Mouse (Mus musculus): ENCODE data around the gene Map7d1. TPM values are rescaled to one million over a fixed set of nuclear protein-coding genes. Genes with fewer than 3 reads are reported as not detected.

Gene Map7d1
- polyA plus RNA-seq, 1 experiment = 2.9 TPM

DNA sequence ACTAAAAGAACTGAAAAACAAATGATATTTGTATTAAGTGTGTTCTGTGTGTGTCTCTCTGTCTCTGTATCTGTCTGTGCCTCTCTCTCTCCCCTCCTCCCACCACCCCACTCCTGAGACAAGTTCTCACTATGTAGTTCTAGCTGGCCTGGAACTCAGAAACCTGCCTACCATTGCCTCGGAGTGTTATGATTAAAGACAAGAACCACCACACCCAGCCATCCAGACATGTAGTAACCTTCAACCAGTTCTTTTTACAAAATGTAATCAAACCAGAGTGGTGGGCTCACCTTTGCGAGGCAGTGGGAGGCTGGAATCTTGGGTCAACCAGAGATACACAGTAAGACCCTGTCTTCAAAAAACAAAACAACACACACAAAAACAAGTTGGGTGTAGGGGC is 55.5 kb downstream of the Map7d1 start:
- Histone ChIP-seq H3K4me1 (ENCODE audit: control insufficient read depth) (peaks cover 61% of the 10 kb centered on the region), H3K36me3 (ENCODE audit: control insufficient read depth) (peaks cover 42% of the 10 kb centered on the region)

DNA sequence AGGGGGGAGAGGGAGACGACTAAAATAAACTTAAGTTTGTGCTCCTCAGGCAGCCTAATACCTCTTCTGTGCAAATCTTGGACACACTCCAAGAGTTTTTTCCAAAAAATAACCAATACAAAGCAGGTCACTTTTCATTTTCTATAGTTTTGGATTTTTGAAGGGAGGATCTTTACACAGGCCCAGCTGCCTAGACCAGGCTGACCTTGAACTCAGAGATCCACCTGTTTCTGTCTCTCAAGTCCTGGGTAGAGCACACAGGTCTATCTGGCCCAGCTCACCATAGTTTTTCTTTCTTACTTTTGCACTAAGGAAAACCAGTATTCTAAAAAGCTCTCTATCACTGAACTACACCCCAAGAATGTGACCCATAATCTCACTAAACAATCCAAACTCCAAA is 56.1 kb downstream of the Map7d1 start:
- Histone ChIP-seq H3K9me3 (ENCODE audit: control insufficient read depth, low read length) (no peaks in the 10 kb centered on the region), H3K4me3 (replicated peaks) (peak overlapping the region; percentile 94), H3K27me3 (ENCODE audit: control insufficient read depth) (no peaks in the 10 kb centered on the region), H3K36me3 (ENCODE audit: control insufficient read depth) (peaks cover 46% of the 10 kb centered on the region), H3K4me1 (ENCODE audit: control insufficient read depth) (peaks cover 54% of the 10 kb centered on the region)
- no peak for TF ChIP-seq TAL1 (IDR thresholded peaks at IDR 0.05; ENCODE audit: low read length)
- no peak for TF ChIP-seq GATA1 (IDR thresholded peaks at IDR 0.05; ENCODE audit: low read length)

More for the DNA sequence above, 55.5 kb downstream of the Map7d1 start:
- Histone ChIP-seq H3K27me3 (ENCODE audit: control insufficient read depth) (no peaks in the 10 kb centered on the region), H3K9me3 (ENCODE audit: control insufficient read depth, low read length) (no peaks in the 10 kb centered on the region), H3K4me3 (replicated peaks) (peak overlapping the region; percentile 94)
- TF ChIP-seq GATA1 (IDR thresholded peaks at IDR 0.05; ENCODE audit: low read length) (no peak), TAL1 (IDR thresholded peaks at IDR 0.05; ENCODE audit: low read length) (no peak)

DNA sequence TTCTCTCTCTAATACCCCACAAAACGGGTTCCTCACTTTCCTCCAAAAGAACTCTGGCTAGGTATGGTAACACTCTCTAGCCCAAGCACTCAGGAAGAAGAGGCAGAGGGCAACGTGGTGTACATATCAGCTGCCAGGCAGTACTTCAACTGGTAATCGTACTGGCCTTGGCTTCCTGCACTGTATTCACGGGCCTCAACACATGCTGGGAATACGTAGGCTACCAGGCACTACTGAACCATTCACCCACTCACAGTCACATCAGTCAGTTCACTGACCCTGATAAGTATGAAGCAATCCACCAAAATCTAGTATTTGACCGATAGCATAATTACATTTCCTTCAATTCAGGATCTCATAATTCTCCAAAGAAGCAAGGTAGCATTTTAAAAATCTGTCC is 56.6 kb downstream of the Map7d1 start:
- Histone ChIP-seq H3K4me1 (ENCODE audit: control insufficient read depth) (peaks cover 50% of the 10 kb centered on the region), H3K4me3 (replicated peaks) (peak overlapping the region; percentile 94), H3K27me3 (ENCODE audit: control insufficient read depth) (no peaks in the 10 kb centered on the region), H3K9me3 (ENCODE audit: control insufficient read depth, low read length) (no peaks in the 10 kb centered on the region), H3K36me3 (ENCODE audit: control insufficient read depth) (peaks cover 51% of the 10 kb centered on the region)
- TF ChIP-seq TAL1 (IDR thresholded peaks at IDR 0.05; ENCODE audit: low read length) = no peak
- TF ChIP-seq GATA1 (IDR thresholded peaks at IDR 0.05; ENCODE audit: low read length) = no peak

DNA sequence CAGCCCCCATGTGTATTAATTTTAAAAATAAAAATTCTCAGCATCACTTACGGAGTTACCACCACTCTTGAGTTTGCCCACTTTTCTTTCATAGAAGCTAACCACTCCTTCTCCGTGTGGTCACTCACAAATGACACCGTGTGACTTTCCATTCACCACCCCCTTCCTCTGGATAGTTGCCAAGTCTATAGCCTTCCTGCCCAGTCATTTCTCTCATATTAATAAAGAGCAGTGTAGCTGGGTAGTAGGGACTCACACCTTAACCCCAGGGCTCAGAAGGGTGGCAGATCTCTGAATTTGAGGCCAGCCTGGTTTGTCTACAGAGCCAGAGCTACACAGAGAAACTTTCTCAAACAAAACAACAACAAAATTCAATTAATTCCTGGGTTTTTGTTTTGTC is 58.7 kb downstream of the Map7d1 start:
- H3K9me3 ChIP-seq (ENCODE audit: control insufficient read depth, low read length) = no peaks in the 10 kb centered on the region
- no peak for TF ChIP-seq GATA1 (IDR thresholded peaks at IDR 0.05; ENCODE audit: low read length)
- TF ChIP-seq TAL1 (IDR thresholded peaks at IDR 0.05; ENCODE audit: low read length) = no peak
- peaks cover 33% of the 10 kb centered on the region for H3K4me1 ChIP-seq (ENCODE audit: control insufficient read depth)
- H3K36me3 ChIP-seq (ENCODE audit: control insufficient read depth) = peaks cover 72% of the 10 kb centered on the region
- no peak overlapping the region for H3K4me3 ChIP-seq (replicated peaks)
- no peaks in the 10 kb centered on the region for H3K27me3 ChIP-seq (ENCODE audit: control insufficient read depth)

DNA sequence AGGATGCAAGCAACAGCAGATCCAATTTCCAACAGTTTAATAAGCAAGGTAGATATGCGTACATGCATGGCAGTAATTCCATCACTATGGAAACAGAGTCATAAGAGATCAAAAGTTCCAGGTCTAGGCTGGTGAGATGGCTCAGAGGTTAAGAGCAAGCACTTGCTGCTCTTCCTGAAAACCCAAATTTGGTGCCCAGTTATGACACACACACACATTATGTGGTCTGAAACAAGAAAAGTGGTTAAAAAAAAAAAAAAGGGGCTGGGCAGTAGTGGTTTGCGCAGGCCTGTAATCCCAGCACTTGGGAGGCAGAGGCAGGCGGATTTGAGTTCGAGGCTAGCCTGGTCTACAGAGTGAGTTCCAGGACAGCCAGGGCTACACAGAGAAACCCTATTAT is 61.2 kb downstream of the Map7d1 start:
- peaks cover 22% of the 10 kb centered on the region for H3K4me1 ChIP-seq (ENCODE audit: control insufficient read depth)

DNA sequence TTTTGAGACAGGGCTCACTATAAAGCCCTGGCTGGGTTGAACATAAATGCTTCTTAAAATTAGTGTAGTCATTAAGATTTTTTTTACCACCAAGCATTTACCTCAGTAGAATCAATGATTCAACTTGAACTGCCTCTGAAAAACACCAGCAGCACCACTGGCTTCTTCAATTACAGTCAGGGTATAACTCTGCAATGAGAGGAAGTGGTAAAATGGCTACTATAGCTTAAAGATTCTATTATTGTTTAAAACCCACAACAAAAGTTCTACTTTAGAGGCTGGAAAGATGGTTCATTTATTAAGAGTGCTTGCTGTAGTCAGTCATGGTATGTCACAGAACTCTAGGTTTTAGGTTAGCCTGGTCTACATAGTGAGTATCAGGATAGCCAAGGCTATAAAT is 61.9 kb downstream of the Map7d1 start:
- no peak for TF ChIP-seq TAL1 (IDR thresholded peaks at IDR 0.05; ENCODE audit: low read length)
- TF ChIP-seq GATA1 (IDR thresholded peaks at IDR 0.05; ENCODE audit: low read length) = no peak
- peaks cover 87% of the 10 kb centered on the region for H3K36me3 ChIP-seq (ENCODE audit: control insufficient read depth)

More for the DNA sequence above, 61.2 kb downstream of the Map7d1 start:
- TF ChIP-seq GATA1 (IDR thresholded peaks at IDR 0.05; ENCODE audit: low read length) (no peak), TAL1 (IDR thresholded peaks at IDR 0.05; ENCODE audit: low read length) (no peak)
- Histone ChIP-seq H3K4me3 (replicated peaks) (no peak overlapping the region), H3K9me3 (ENCODE audit: control insufficient read depth, low read length) (no peaks in the 10 kb centered on the region), H3K27me3 (ENCODE audit: control insufficient read depth) (no peaks in the 10 kb centered on the region), H3K36me3 (ENCODE audit: control insufficient read depth) (peaks cover 86% of the 10 kb centered on the region)

DNA sequence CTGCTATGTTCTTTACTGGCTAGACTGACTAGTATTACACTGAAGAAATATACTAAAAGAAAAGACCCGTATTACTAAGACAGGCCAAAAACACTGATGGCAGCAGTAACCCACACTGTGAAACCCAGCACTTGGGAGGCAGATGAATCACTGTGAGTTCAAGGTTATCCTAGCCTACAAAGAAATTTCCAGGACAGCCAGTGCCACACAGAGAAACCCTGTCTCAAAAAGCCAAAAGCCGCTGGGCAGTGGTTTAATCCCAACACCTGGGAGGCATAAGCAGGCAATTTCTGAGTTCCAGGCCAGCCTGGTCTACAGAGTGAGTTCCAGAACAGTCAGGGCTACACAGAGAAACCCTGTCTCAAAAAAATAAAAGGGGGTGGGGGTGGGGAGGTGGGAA is 65.5 kb downstream of the Map7d1 start:
- no peak overlapping the region for H3K4me3 ChIP-seq (replicated peaks)
- TF ChIP-seq TAL1 (IDR thresholded peaks at IDR 0.05; ENCODE audit: low read length) (no peak), GATA1 (IDR thresholded peaks at IDR 0.05; ENCODE audit: low read length) (no peak)
- no peaks in the 10 kb centered on the region; the same call in 1 of the 2 replicates for H3K4me1 ChIP-seq (ENCODE audit: control insufficient read depth)
- no peaks in the 10 kb centered on the region for H3K9me3 ChIP-seq (ENCODE audit: control insufficient read depth, low read length)
- peaks cover 94% of the 10 kb centered on the region for H3K36me3 ChIP-seq (ENCODE audit: control insufficient read depth)
- H3K27me3 ChIP-seq (ENCODE audit: control insufficient read depth) = no peaks in the 10 kb centered on the region

More for the DNA sequence above, 61.9 kb downstream of the Map7d1 start:
- Histone ChIP-seq H3K4me3 (replicated peaks) (no peak overlapping the region), H3K4me1 (ENCODE audit: control insufficient read depth) (peaks cover 16% of the 10 kb centered on the region), H3K27me3 (ENCODE audit: control insufficient read depth) (no peaks in the 10 kb centered on the region), H3K9me3 (ENCODE audit: control insufficient read depth, low read length) (no peaks in the 10 kb centered on the region)

DNA sequence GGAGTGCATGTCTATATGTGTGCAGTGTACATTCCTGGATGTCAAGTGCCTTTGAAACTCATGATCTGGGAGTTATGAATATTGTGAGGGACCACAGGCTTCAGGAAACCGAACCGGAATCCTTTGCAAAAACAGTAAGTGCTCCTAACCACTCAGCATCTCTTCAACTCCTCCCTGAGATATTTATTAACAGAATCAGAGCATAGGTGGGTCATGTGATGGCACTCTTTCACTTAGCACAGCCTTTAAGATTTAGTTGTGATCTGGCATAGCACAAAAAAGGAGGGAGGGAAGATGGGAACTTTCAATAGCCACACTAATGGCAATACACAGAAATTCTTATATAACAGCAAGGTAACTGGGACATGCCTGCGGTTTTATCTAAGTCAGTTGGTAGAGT is 69.0 kb downstream of the Map7d1 start:
- no peaks in the 10 kb centered on the region; the same call in 1 of the 2 replicates for H3K4me1 ChIP-seq (ENCODE audit: control insufficient read depth)
- peaks cover 93% of the 10 kb centered on the region for H3K36me3 ChIP-seq (ENCODE audit: control insufficient read depth)
- no peak for TF ChIP-seq TAL1 (IDR thresholded peaks at IDR 0.05; ENCODE audit: low read length)
- H3K9me3 ChIP-seq (ENCODE audit: control insufficient read depth, low read length) = no peaks in the 10 kb centered on the region
- H3K4me3 ChIP-seq (replicated peaks) = no peak overlapping the region
- no peaks in the 10 kb centered on the region for H3K27me3 ChIP-seq (ENCODE audit: control insufficient read depth)

DNA sequence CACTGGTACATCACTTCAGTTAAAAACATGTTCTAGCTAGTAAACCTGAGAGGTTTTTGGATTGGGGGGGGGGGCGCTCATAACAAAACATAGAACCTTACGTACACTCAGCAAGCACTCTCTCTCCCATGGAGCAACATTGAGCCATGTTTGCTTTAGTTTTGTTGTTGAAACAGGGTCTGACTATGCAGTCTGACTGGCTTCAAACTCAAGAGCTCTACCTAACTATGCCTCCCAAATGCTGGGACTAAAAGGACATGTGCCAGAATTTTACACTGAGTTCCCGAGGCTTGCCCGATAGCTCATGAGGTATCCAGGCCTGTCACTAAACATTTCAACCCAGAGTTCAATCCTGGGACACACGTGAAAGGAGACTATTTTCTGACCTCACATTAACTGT is 73.1 kb downstream of the Map7d1 start:
- H3K4me1 ChIP-seq (ENCODE audit: control insufficient read depth) = 0 out of 2 replicates have a peak, but pooled peaks cover 1% of the 10 kb centered on the region
- no peaks in the 10 kb centered on the region for H3K9me3 ChIP-seq (ENCODE audit: control insufficient read depth, low read length)
- H3K27me3 ChIP-seq (ENCODE audit: control insufficient read depth) = no peaks in the 10 kb centered on the region
- H3K36me3 ChIP-seq (ENCODE audit: control insufficient read depth) = peaks cover 95% of the 10 kb centered on the region
- H3K4me3 ChIP-seq (replicated peaks) = no peak overlapping the region
- no peak for TF ChIP-seq GATA1 (IDR thresholded peaks at IDR 0.05; ENCODE audit: low read length)
- no peak for TF ChIP-seq TAL1 (IDR thresholded peaks at IDR 0.05; ENCODE audit: low read length)

Other genes with a start within 250 kb of the Map7d1 start
- 0.04 and 0.11 TPM in 2 replicates for gene Csf3r, start 231.8 kb downstream of the Map7d1 start, polyA plus RNA-seq (2012)
- 12.6 and 15.9 TPM in 2 replicates for gene Mrps15, start 209.4 kb downstream of the Map7d1 start, polyA plus RNA-seq (2012)
- 0.02 TPM in 1 of 2 replicates, not detected in the other for gene Oscp1, start 197.8 kb downstream of the Map7d1 start, polyA plus RNA-seq (2012)
- 0.74 and 0.84 TPM in 2 replicates for gene Lsm10, start 159.7 kb downstream of the Map7d1 start, polyA plus RNA-seq (2012)
- 4.2 and 4.6 TPM in 2 replicates for gene Stk40, start 152.4 kb downstream of the Map7d1 start, polyA plus RNA-seq (2012)
- gene Eva1b, start 108.6 kb downstream of the Map7d1 start, polyA plus RNA-seq (2012) = 0.20 and 0.22 TPM in 2 replicates
- 0.03 and 0.05 TPM in 2 replicates for gene Sh3d21, start 92.9 kb downstream of the Map7d1 start, polyA plus RNA-seq (2012)
- gene Thrap3, start 53.6 kb downstream of the Map7d1 start, polyA plus RNA-seq (2012) = 12.8 and 15.5 TPM in 2 replicates
- 1.3 and 2.0 TPM in 2 replicates for gene Trappc3, start 6.0 kb upstream of the Map7d1 start, polyA plus RNA-seq (2012)
- gene Col8a2, start 30.4 kb upstream of the Map7d1 start, polyA plus RNA-seq (2012) = not detected in 2 replicates
- 2.0 and 2.1 TPM in 2 replicates for gene Adprhl2, start 65.4 kb upstream of the Map7d1 start, polyA plus RNA-seq (2012)
- gene Tekt2, start 69.3 kb upstream of the Map7d1 start, polyA plus RNA-seq (2012) = not detected in 2 replicates
- 0.14 and 0.27 TPM in 2 replicates for gene Ago3, start 173.2 kb upstream of the Map7d1 start, polyA plus RNA-seq (2012)
- 0.05 and 0.09 TPM in 2 replicates for gene Ago1, start 212.2 kb upstream of the Map7d1 start, polyA plus RNA-seq (2012)

All from erythroblast, embryonic 14.5 days (primary cell).